Mouse (Mus musculus): ENCODE results near the gene Ccdc115.

DNA sequence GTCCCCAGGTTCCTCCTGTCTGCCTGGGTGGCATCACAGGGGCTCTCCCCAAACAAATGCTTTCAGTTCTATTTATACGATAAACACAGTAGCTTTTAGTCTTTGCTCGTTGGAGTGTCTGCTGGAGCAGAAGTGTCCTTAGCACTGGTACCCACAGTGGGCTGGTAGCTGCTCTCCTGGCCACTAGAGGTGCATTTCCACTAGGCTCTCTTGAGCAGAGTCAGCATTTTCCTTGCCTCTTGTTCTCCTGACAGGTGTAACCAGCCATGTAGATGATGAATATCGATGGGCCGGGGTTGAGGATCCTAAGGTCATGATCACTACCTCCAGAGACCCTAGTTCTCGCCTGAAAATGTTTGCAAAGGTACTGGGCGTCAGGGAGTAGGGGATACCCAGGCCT lies 3.7 kb upstream of the Ccdc115 start:
- TF ChIP-seq CTCF (IDR thresholded peaks at IDR 0.05; ENCODE audit: low read depth, low read length) (no peak), POLR2A (IDR thresholded peaks at IDR 0.05; ENCODE audit: insufficient read depth, low read length) (no peak), EP300 (IDR thresholded peaks at IDR 0.05; ENCODE audit: insufficient read depth, low read depth, low read length) (no peak)

All from ES-Bruce4 (cell line).